ENCODE assay signal across 8 mouse cellular contexts in genomic region chr9:69092119-69093013, GRCm38 (mm10).
A peak's percentile ranks its signal among the peaks of the same experiment; 100 is the strongest.
DNase-seq lines count a peak whose midpoint lies in the region; ATAC-seq and TF ChIP-seq lines count a peak whose summit lies in the region.

No protein-coding gene starts in this region.

- no peak for TF ChIP-seq CTCF in kidney, postnatal 0 days (IDR thresholded peaks at IDR 0.05; ENCODE audit: low read depth)

- DNase-seq in cerebellum, postnatal 25 days: peak; percentile 95
- peak; percentile 93 for DNase-seq in heart, adult 8-10 months (ENCODE audit: low spot score)
- peak; percentile 94 for DNase-seq in kidney, postnatal 0 days (ENCODE audit: low spot score)
- DNase-seq in right cerebral cortex, postnatal 4 days: peak; percentile 41

- H3K36me3 ChIP-seq in midbrain, embryonic 16.5 days (ENCODE audit: control insufficient read depth, insufficient read depth, low read length): no peaks in the 10 kb centered on the region
- no peaks in the 10 kb centered on the region for H3K36me3 ChIP-seq in midbrain, embryonic 15.5 days (replicated peaks)
- H3K36me3 ChIP-seq in kidney, postnatal 0 days (ENCODE audit: insufficient read depth, low read length): no peaks in the 10 kb centered on the region
- H3K36me3 ChIP-seq in liver, embryonic 12.5 days: no peaks in the 10 kb centered on the region

- ATAC-seq in midbrain, embryonic 16.5 days: no peak; the same call in 1 of the 2 replicates
- no peak for ATAC-seq in midbrain, embryonic 15.5 days (replicated peaks)
- ATAC-seq in kidney, postnatal 0 days (replicated peaks; ENCODE audit: low FRiP score, low read depth): peak; percentile 46; the same call in 1 of the 2 replicates
- ATAC-seq in liver, embryonic 12.5 days: no peak
- ATAC-seq in erythroid progenitor cell, adult 5-6 weeks (replicated peaks; ENCODE audit: low FRiP score, poor library complexity, severe bottlenecking): no peak

- H3K9ac ChIP-seq in midbrain, embryonic 16.5 days (ENCODE audit: low read depth, low read length): no peak overlapping the region
- no peak overlapping the region for H3K9ac ChIP-seq in midbrain, embryonic 15.5 days
- H3K9ac ChIP-seq in kidney, postnatal 0 days (ENCODE audit: low read depth, low read length): no peak overlapping the region
- H3K9ac ChIP-seq in liver, embryonic 12.5 days: no peak overlapping the region

- 0 out of 2 replicates have a peak, but pooled peaks cover 7% of the 10 kb centered on the region for H3K4me1 ChIP-seq in midbrain, embryonic 16.5 days (ENCODE audit: control insufficient read depth, insufficient read depth, low read length)
- peaks cover 23% of the 10 kb centered on the region for H3K4me1 ChIP-seq in midbrain, embryonic 15.5 days
- H3K4me1 ChIP-seq in kidney, postnatal 0 days (replicated peaks; ENCODE audit: insufficient read depth, low read length): peaks cover 6% of the 10 kb centered on the region; the same call in 1 of the 2 replicates
- peaks cover 31% of the 10 kb centered on the region for H3K4me1 ChIP-seq in liver, embryonic 12.5 days

- H3K27ac ChIP-seq in midbrain, embryonic 16.5 days (ENCODE audit: low read length): 0 out of 2 replicates have a peak overlapping the region, but pooled peaks have one; percentile 20
- no peak overlapping the region for H3K27ac ChIP-seq in midbrain, embryonic 15.5 days
- H3K27ac ChIP-seq in kidney, postnatal 0 days: no peak overlapping the region
- H3K27ac ChIP-seq in liver, embryonic 12.5 days: peak overlapping the region; percentile 49

- 69% methylated on average over 15 of the region's 15 CpGs for WGBS in midbrain, embryonic 16.5 days
- 57% methylated on average over 15 of the region's 15 CpGs for WGBS in midbrain, embryonic 15.5 days
- 50% methylated on average over 15 of the region's 15 CpGs for WGBS in kidney, postnatal 0 days
- WGBS in liver, embryonic 12.5 days (ENCODE audit: insufficient replicate concordance): 46% methylated on average over 15 of the region's 15 CpGs

- no peaks in the 10 kb centered on the region for H3K9me3 ChIP-seq in midbrain, embryonic 16.5 days (replicated peaks; ENCODE audit: control insufficient read depth, low read length, poor library complexity, severe bottlenecking)
- no peaks in the 10 kb centered on the region for H3K9me3 ChIP-seq in midbrain, embryonic 15.5 days
- no peaks in the 10 kb centered on the region for H3K9me3 ChIP-seq in kidney, postnatal 0 days (replicated peaks; ENCODE audit: low read length)
- H3K9me3 ChIP-seq in liver, embryonic 12.5 days (replicated peaks): no peaks in the 10 kb centered on the region

- H3K4me2 ChIP-seq in midbrain, embryonic 16.5 days (ENCODE audit: low read length): no peak overlapping the region
- H3K4me2 ChIP-seq in midbrain, embryonic 15.5 days: no peak overlapping the region
- H3K4me2 ChIP-seq in kidney, postnatal 0 days (ENCODE audit: low read length): no peak overlapping the region
- no peak overlapping the region for H3K4me2 ChIP-seq in liver, embryonic 12.5 days

- H3K4me3 ChIP-seq in midbrain, embryonic 16.5 days (ENCODE audit: low read depth, low read length): no peak overlapping the region
- H3K4me3 ChIP-seq in midbrain, embryonic 15.5 days: no peak overlapping the region
- no peak overlapping the region for H3K4me3 ChIP-seq in kidney, postnatal 0 days (replicated peaks; ENCODE audit: low read depth, low read length)
- no peak overlapping the region for H3K4me3 ChIP-seq in liver, embryonic 12.5 days

- no peaks in the 10 kb centered on the region for H3K27me3 ChIP-seq in midbrain, embryonic 16.5 days (ENCODE audit: control insufficient read depth, insufficient read depth, low read depth, low read length)
- no peaks in the 10 kb centered on the region for H3K27me3 ChIP-seq in midbrain, embryonic 15.5 days (replicated peaks)
- no peaks in the 10 kb centered on the region for H3K27me3 ChIP-seq in kidney, postnatal 0 days (ENCODE audit: insufficient read depth, low read length)
- no peaks in the 10 kb centered on the region for H3K27me3 ChIP-seq in liver, embryonic 12.5 days (replicated peaks)

Comparison
In these comparisons a context has a peak if more than half of its experiments do, and no peak if none do; other contexts are left out.
1. H3K27ac ChIP-seq: peak in midbrain, embryonic 16.5 days (single experiment) and liver, embryonic 12.5 days (single experiment); none in midbrain, embryonic 15.5 days (single experiment) and kidney, postnatal 0 days (single experiment).
2. DNase-seq: peak in every context shown above with its lines; median percentile 95 in cerebellum, postnatal 25 days; 94 in kidney, postnatal 0 days; 93 in heart, adult 8-10 months; 41 in right cerebral cortex, postnatal 4 days.